Mouse (Mus musculus): ENCODE measurements around the gene Faiml. TPM values are rescaled to one million over a fixed set of nuclear protein-coding genes. Genes with fewer than 3 reads are reported as not detected.

The Faiml gene
- polyA plus RNA-seq, 2 experiments from 2014 or later, result not detected

Other genes starting within 250 kb of the Faiml start
- gene Gm1123, start 201.5 kb downstream of the Faiml start, polyA plus RNA-seq (2017; shearing (Covaris generic)), result 1 to 10 TPM in 1 of 2 experiments, under 1 TPM in 1; 0.94 to 1.1 TPM
- gene Pik3cb, start 96.6 kb downstream of the Faiml start, polyA plus RNA-seq (2017; shearing (Covaris generic)), result 1 to 10 TPM in 1 of 2 experiments, under 1 TPM in 1; 0.41 to 1.0 TPM
- gene Cep70, start 6.1 kb upstream of the Faiml start, polyA plus RNA-seq (2017; shearing (Covaris generic)), result 10 to 100 TPM; 16.7 to 17.8 TPM
- under 1 TPM; 0.11 to 0.13 TPM for gene Esyt3, start 121.3 kb upstream of the Faiml start, polyA plus RNA-seq (2017; shearing (Covaris generic))
- not detected for gene Mras, start 200.1 kb upstream of the Faiml start, polyA plus RNA-seq (2017; shearing (Covaris generic))
- not detected for gene Nme9, start 214.2 kb upstream of the Faiml start, polyA plus RNA-seq (2017; shearing (Covaris generic))

Data from activated CD4-positive, CD25-positive, alpha-beta regulatory T cell, adult 4 months (primary cell).